ENCODE assay signal across 26 mouse cellular contexts in genomic region chr8:89412500-89412899, GRCm38 (mm10).
A peak's percentile ranks its signal among the peaks of the same experiment; 100 is the strongest.
DNase-seq lines count a peak whose midpoint lies in the region; ATAC-seq lines count a peak whose summit lies in the region.
"Had no signal": no experiment of that assay in that cellular context is flagged by ENCODE, and none has a peak within 500 bp of the region (broad histone marks: within the 10 kb centered on the region; RNA-seq: fewer than 3 reads in every experiment).

No protein-coding gene starts in this region.

- no peak overlapping the region for H3K9ac ChIP-seq in forebrain, embryonic 14.5 days (ENCODE audit: low read length)
- no peak overlapping the region for H3K9ac ChIP-seq in forebrain, embryonic 15.5 days (replicated peaks)
- H3K9ac ChIP-seq in heart, embryonic 12.5 days = no peak overlapping the region
- H3K9ac ChIP-seq: embryonic facial prominence, embryonic 12.5 days; forebrain, embryonic 12.5 days; hindbrain, embryonic 12.5 days; limb, embryonic 13.5 days; liver, embryonic 12.5 days; midbrain, embryonic 13.5 days had no signal

- WGBS in forebrain, embryonic 14.5 days = 55% methylated on average over 8 of the region's 8 CpGs
- WGBS in forebrain, embryonic 15.5 days = 50% methylated on average over 8 of the region's 8 CpGs
- 79% methylated on average over 8 of the region's 8 CpGs for WGBS in heart, embryonic 12.5 days

- no peak overlapping the region for H3K4me2 ChIP-seq in forebrain, embryonic 14.5 days (ENCODE audit: low read length)
- H3K4me2 ChIP-seq in forebrain, embryonic 15.5 days (replicated peaks) = no peak overlapping the region
- H3K4me2 ChIP-seq in heart, embryonic 12.5 days = no peak overlapping the region
- H3K4me2 ChIP-seq: embryonic facial prominence, embryonic 12.5 days; forebrain, embryonic 12.5 days; hindbrain, embryonic 12.5 days; limb, embryonic 13.5 days; liver, embryonic 12.5 days; midbrain, embryonic 13.5 days had no signal

- H3K4me1 ChIP-seq in forebrain, embryonic 14.5 days (ENCODE audit: control insufficient read depth, insufficient read depth, low read length) = 0 out of 2 replicates have a peak, but pooled peaks cover 3% of the 10 kb centered on the region
- 0 out of 2 replicates have a peak, but pooled peaks cover 3% of the 10 kb centered on the region for H3K4me1 ChIP-seq in forebrain, embryonic 15.5 days
- H3K4me1 ChIP-seq in heart, embryonic 12.5 days (replicated peaks) = no peaks in the 10 kb centered on the region
- H3K4me1 ChIP-seq: hindbrain, embryonic 12.5 days; limb, embryonic 13.5 days; liver, embryonic 12.5 days had no signal

- ATAC-seq in forebrain, embryonic 14.5 days = no peak
- no peak for ATAC-seq in forebrain, embryonic 15.5 days (replicated peaks)
- ATAC-seq in heart, embryonic 12.5 days (ENCODE audit: insufficient number of reproducible peaks, low FRiP score) = no peak
- ATAC-seq in megakaryocyte-erythroid progenitor cell, adult 5-6 weeks (replicated peaks; ENCODE audit: low FRiP score, low TSS enrichment, poor library complexity, severe bottlenecking) = no peak
- ATAC-seq: CD4-positive, CD25-positive, alpha-beta regulatory T cell, adult 4 months; intestine, postnatal 0 days; liver, embryonic 12.5 days; midbrain, embryonic 13.5 days had no signal

- H3K9me3 ChIP-seq in forebrain, embryonic 14.5 days (replicated peaks; ENCODE audit: control insufficient read depth, low read length) = no peaks in the 10 kb centered on the region
- no peaks in the 10 kb centered on the region for H3K9me3 ChIP-seq in forebrain, embryonic 15.5 days
- no peaks in the 10 kb centered on the region for H3K9me3 ChIP-seq in heart, embryonic 12.5 days (replicated peaks)
- H3K9me3 ChIP-seq: embryonic facial prominence, embryonic 12.5 days; forebrain, embryonic 12.5 days; hindbrain, embryonic 12.5 days; limb, embryonic 13.5 days; liver, embryonic 12.5 days; midbrain, embryonic 13.5 days had no signal

- H3K36me3 ChIP-seq in forebrain, embryonic 14.5 days (ENCODE audit: control insufficient read depth, insufficient read depth, low read length) = no peaks in the 10 kb centered on the region
- no peaks in the 10 kb centered on the region for H3K36me3 ChIP-seq in forebrain, embryonic 15.5 days
- no peaks in the 10 kb centered on the region for H3K36me3 ChIP-seq in heart, embryonic 12.5 days
- H3K36me3 ChIP-seq: embryonic facial prominence, embryonic 12.5 days; forebrain, embryonic 12.5 days; hindbrain, embryonic 12.5 days; limb, embryonic 13.5 days; liver, embryonic 12.5 days; midbrain, embryonic 13.5 days had no signal

- no peaks in the 10 kb centered on the region for H3K27me3 ChIP-seq in forebrain, embryonic 14.5 days (replicated peaks; ENCODE audit: control insufficient read depth, insufficient read depth, low read length)
- no peaks in the 10 kb centered on the region for H3K27me3 ChIP-seq in forebrain, embryonic 15.5 days
- no peaks in the 10 kb centered on the region for H3K27me3 ChIP-seq in heart, embryonic 12.5 days (replicated peaks)
- H3K27me3 ChIP-seq: embryonic facial prominence, embryonic 12.5 days; hindbrain, embryonic 12.5 days; midbrain, embryonic 13.5 days had no signal

- no peak overlapping the region for H3K27ac ChIP-seq in forebrain, embryonic 14.5 days (ENCODE audit: low read depth, low read length)
- no peak overlapping the region for H3K27ac ChIP-seq in forebrain, embryonic 15.5 days (replicated peaks)
- H3K27ac ChIP-seq in heart, embryonic 12.5 days (ENCODE audit: poor library complexity, severe bottlenecking) = no peak overlapping the region
- H3K27ac ChIP-seq: embryonic facial prominence, embryonic 12.5 days; forebrain, embryonic 12.5 days; hindbrain, embryonic 12.5 days; limb, embryonic 13.5 days; liver, embryonic 12.5 days; midbrain, embryonic 13.5 days; stomach, postnatal 0 days had no signal

- H3K4me3 ChIP-seq in forebrain, embryonic 14.5 days (ENCODE audit: low read depth, low read length) = no peak overlapping the region
- H3K4me3 ChIP-seq in forebrain, embryonic 15.5 days = no peak overlapping the region
- no peak overlapping the region for H3K4me3 ChIP-seq in heart, embryonic 12.5 days
- H3K4me3 ChIP-seq: embryonic facial prominence, embryonic 12.5 days; erythroblast, embryonic 14.5 days; forebrain, embryonic 12.5 days; hindbrain, embryonic 12.5 days; limb, embryonic 13.5 days; liver, embryonic 12.5 days; midbrain, embryonic 13.5 days had no signal

- peak; percentile 17 for DNase-seq in forebrain, embryonic 14.5 days (ENCODE audit: low spot score)
- DNase-seq in heart, postnatal 4 days = peak; percentile 29
- peak; percentile 5 for DNase-seq in kidney, postnatal 14 days
- no peak for DNase-seq in kidney, adult 11 months
- DNase-seq: adrenal gland, postnatal 25 days; cerebellum, adult 11 months; cerebellum, adult 9-11 months; gastrocnemius, postnatal 36 days; layer of hippocampus, postnatal 36 days; lung, adult 2 months; right cerebral cortex, postnatal 14 days; thymus, adult 2 months; thymus, postnatal 4 days had no signal
